Mouse (Mus musculus) thymus, adult 2 months (tissue): ENCODE measurements around the gene Heg1. TPM values are rescaled to one million over a fixed set of nuclear protein-coding genes. Genes with fewer than 3 reads are reported as not detected.

Experiments used
- DNase-seq: peaks from one replicate; pipeline ENCODE4 v3.0.0; 2021
- H3K27ac ChIP-seq: fragments of 200-500 bp; 2 replicates; pipeline ENCODE4 v1.5.1; 2012; ENCODE audit warnings: low read length, control low read depth; ENCODE audit not compliant: control insufficient read depth, insufficient read depth
- H3K27me3 ChIP-seq: fragments of 200-500 bp; 2 replicates; pipeline ENCODE4 v1.6.1; 2012; ENCODE audit warnings: mild to moderate bottlenecking, low read length, moderate library complexity, mixed read lengths; ENCODE audit not compliant: control insufficient read depth, insufficient read depth
- H3K36me3 ChIP-seq: fragments of 200-500 bp; 2 replicates; pipeline ENCODE4 v1.6.1; 2012; ENCODE audit warnings: mild to moderate bottlenecking, low read length, moderate library complexity; ENCODE audit not compliant: control insufficient read depth, insufficient read depth
- H3K4me1 ChIP-seq: fragments of 200-500 bp; replicated peaks from 2 replicates; pipeline ENCODE4 v1.6.1; 2012; ENCODE audit warnings: low read length; ENCODE audit not compliant: control insufficient read depth, insufficient read depth
- H3K4me3 ChIP-seq: fragments of 200-500 bp; 2 replicates; pipeline ENCODE4 v1.5.1; 2012; ENCODE audit warnings: mild to moderate bottlenecking, low read length, control low read depth, moderate library complexity; ENCODE audit not compliant: control insufficient read depth, insufficient read depth
- CTCF ChIP-seq: fragments of 200-500 bp; IDR thresholded peaks from 2 replicates; pipeline ENCODE4 v1.5.1; 2012; ENCODE audit warnings: mild to moderate bottlenecking, control low read depth, low read length, moderate library complexity, borderline replicate concordance; ENCODE audit not compliant: control insufficient read depth, poor library complexity, insufficient read depth; ENCODE audit errors: extremely low read depth
- POLR2A ChIP-seq: fragments of 200-500 bp; IDR thresholded peaks from 2 replicates; pipeline ENCODE4 v1.6.1; 2012; ENCODE audit warnings: mild to moderate bottlenecking, low read length, control low read depth, moderate library complexity; ENCODE audit not compliant: control insufficient read depth, poor library complexity, insufficient read depth; ENCODE audit errors: extremely low read depth
- WGBS: fragments of 180-500 bp; shearing (Covaris S2); methylation state at CpG from one replicate; pipeline ENCODE4 v1.1.7; 2018; 5-methylcytosine and 5-hydroxymethylcytosine counted together
- polyA plus RNA-seq: library from polyadenylated mRNA; depleted of rRNA; stranded (reverse); fragments of >200 nt; gene quantifications from 2 replicates; pipeline ENCODE4 v1.2.3, GENCODE M21; 2012

The Heg1 gene
- polyA plus RNA-seq, 1 experiment, result 39.1 TPM

DNA sequence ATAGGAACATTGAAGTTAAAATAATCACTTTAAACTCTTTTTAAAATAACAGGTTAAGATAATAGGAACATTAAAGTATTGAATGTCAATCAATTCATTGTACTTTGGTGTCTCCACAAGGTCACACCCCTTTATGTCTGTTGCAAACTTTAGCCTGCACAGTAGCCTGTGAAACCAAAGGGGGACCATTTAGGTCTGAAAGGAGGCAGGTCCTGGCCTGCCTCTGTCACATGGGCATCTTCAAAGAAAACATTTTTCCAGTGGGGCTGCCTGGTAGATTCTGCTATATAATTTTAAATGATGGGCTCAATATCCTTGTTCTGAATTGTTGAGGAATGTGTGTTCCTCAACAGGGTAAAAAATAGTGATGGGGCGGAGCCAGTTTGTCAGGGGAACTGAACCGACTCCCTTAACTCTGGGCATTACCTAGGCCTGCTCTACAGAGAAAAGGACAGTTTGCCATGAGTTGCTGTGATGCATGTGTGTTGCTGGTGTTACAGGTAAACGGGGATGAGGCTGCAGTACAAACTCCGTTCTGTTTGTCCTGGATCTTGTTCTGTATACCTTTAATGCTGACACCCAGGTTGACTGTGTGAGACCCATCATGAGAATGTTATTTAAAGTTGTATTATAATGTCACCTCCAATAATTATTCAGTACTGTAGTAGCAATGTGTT is 86.7 kb downstream of the Heg1 start:
- 90% methylated on average over 4 of the region's 4 CpGs for WGBS
- H3K27ac ChIP-seq, result no peak overlapping the region
- H3K27me3 ChIP-seq, result no peaks in the 10 kb centered on the region
- DNase-seq, result no peak
- TF ChIP-seq POLR2A (no peak), CTCF (no peak)
- H3K36me3 ChIP-seq, result peaks cover 15% of the 10 kb centered on the region
- H3K4me1 ChIP-seq, result peaks cover 14% of the 10 kb centered on the region
- no peak overlapping the region for H3K4me3 ChIP-seq

DNA sequence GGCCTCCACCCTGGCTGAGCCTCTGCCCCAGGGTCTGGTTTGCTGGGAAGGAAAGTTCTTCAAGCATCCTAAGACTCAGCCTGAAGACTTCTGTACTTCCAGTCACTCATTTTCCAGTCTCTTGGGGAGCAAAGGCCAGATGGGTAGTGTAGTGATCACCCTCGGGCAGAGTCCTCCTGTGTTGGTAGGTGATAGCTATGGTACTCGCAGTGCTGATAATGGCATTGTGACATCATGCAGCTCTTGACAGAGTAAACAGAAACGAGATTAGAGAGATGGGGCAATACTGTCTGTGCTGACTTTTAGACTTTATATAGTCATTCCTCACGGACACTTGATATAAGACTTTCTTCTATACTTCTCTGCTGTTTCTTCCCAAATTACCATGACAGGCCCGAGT is 88.6 kb downstream of the Heg1 start:
- Histone ChIP-seq H3K36me3 (peaks cover 1% of the 10 kb centered on the region), H3K27ac (no peak overlapping the region)
- 95% methylated on average over 5 of the region's 5 CpGs for WGBS

GRCm38 (mm10) chr16:33774972-33775371 is 90.8 kb downstream of the Heg1 start:
- Histone ChIP-seq H3K36me3 (no peaks in the 10 kb centered on the region), H3K4me3 (no peak overlapping the region), H3K27me3 (no peaks in the 10 kb centered on the region), H3K4me1 (peaks cover 3% of the 10 kb centered on the region; the same call in 1 of the 2 replicates), H3K27ac (no peak overlapping the region)
- WGBS, result 88% methylated on average over 3 of the region's 3 CpGs
- TF ChIP-seq CTCF (no peak), POLR2A (no peak)
- no peak for DNase-seq

More for the DNA sequence above, 88.6 kb downstream of the Heg1 start:
- Histone ChIP-seq H3K4me3 (no peak overlapping the region), H3K27me3 (no peaks in the 10 kb centered on the region), H3K4me1 (peaks cover 14% of the 10 kb centered on the region)
- DNase-seq, result no peak
- no peak for TF ChIP-seq CTCF
- no peak for TF ChIP-seq POLR2A

DNA sequence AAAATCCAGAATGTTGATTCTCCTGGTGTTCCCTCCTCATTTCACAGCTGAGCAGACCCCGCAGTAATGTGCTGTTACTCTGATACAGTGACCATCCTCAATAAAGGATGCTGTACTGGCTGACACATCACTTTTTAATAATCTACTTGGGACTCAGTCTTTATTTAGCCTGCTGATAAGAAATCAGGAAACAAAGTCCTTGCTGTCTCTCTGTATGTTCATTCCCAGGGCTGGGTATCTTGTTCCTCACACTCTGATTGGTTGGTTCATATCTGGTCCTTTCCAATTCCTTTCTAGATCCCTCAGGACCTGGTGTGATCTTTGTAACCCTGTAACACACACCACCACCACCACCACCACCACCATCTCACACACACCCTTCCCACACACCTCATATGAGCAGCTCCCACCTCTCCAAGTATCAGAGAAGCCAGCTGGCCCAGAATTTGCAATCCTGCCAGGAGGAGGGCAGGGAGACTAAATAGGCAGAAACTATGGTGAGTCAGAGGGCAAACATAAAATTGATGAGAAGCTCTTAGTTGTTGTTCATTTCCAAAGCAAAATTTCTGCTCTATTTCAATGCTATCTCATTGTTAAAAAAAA is 91.7 kb downstream of the Heg1 start:
- Histone ChIP-seq H3K27me3 (no peaks in the 10 kb centered on the region), H3K4me3 (no peak overlapping the region), H3K4me1 (no peaks in the 10 kb centered on the region), H3K36me3 (no peaks in the 10 kb centered on the region), H3K27ac (no peak overlapping the region)
- TF ChIP-seq CTCF (no peak), POLR2A (no peak)
- 94% methylated on average over 1 of the region's 1 CpGs for WGBS
- DNase-seq, result no peak

- Histone ChIP-seq H3K27ac (no peak overlapping the region), H3K4me3 (no peak overlapping the region)
- DNase-seq, result no peak
Measured at GRCm38 (mm10) chr16:33776766-33777529, 92.8 kb downstream of the Heg1 start.

GRCm38 (mm10) chr16:33777607-33778006 is 93.4 kb downstream of the Heg1 start:
- H3K4me3 ChIP-seq, result no peak overlapping the region
- WGBS, result 90% methylated on average over 6 of the region's 6 CpGs
- H3K27ac ChIP-seq, result no peak overlapping the region

More at GRCm38 (mm10) chr16:33776766-33777529, 92.8 kb downstream of the Heg1 start:
- no peaks in the 10 kb centered on the region for H3K36me3 ChIP-seq
- no peaks in the 10 kb centered on the region for H3K27me3 ChIP-seq
- 29% methylated on average over 7 of the region's 7 CpGs for WGBS
- no peaks in the 10 kb centered on the region for H3K4me1 ChIP-seq
- TF ChIP-seq POLR2A (no peak), CTCF (no peak)

More at GRCm38 (mm10) chr16:33777607-33778006, 93.4 kb downstream of the Heg1 start:
- no peaks in the 10 kb centered on the region for H3K4me1 ChIP-seq
- no peak for TF ChIP-seq POLR2A
- no peak for TF ChIP-seq CTCF
- no peak for DNase-seq
- H3K36me3 ChIP-seq, result no peaks in the 10 kb centered on the region
- no peaks in the 10 kb centered on the region for H3K27me3 ChIP-seq
